Mouse (Mus musculus) small intestine, adult 2 months (tissue): Measurements from ENCODE around the gene Gm14743. TPM values are rescaled to one million over a fixed set of nuclear protein-coding genes. Genes with fewer than 3 reads are reported as not detected.
"Not testable (repeated sequence)": the region's sequence is repeated elsewhere in the genome, so short reads cannot be mapped to it uniquely, and the experiment has no call there.

Experiments used
- H3K27ac ChIP-seq: fragments of 200-500 bp; 2 replicates; pipeline ENCODE4 v1.5.1; 2012; ENCODE audit warnings: low read depth, low read length, control low read depth, inconsistent platforms; ENCODE audit not compliant: insufficient read depth
- H3K27me3 ChIP-seq: fragments of 200-500 bp; 2 replicates; pipeline ENCODE4 v1.6.1; 2012; ENCODE audit warnings: mild to moderate bottlenecking, moderate library complexity, low read length, inconsistent platforms; ENCODE audit not compliant: control insufficient read depth, insufficient read depth
- H3K36me3 ChIP-seq: fragments of 200-500 bp; 2 replicates; pipeline ENCODE4 v1.6.1; 2012; ENCODE audit warnings: mild to moderate bottlenecking, low read length, control low read depth, inconsistent platforms; ENCODE audit not compliant: control insufficient read depth, insufficient read depth
- H3K4me1 ChIP-seq: fragments of 200-500 bp; 2 replicates; pipeline ENCODE4 v1.6.1; 2012; ENCODE audit warnings: low read length, inconsistent platforms, mixed read lengths; ENCODE audit not compliant: control insufficient read depth, insufficient read depth, insufficient read length
- H3K4me3 ChIP-seq: fragments of 200-500 bp; 2 replicates; pipeline ENCODE4 v1.5.1; 2012; ENCODE audit warnings: low read depth, mild to moderate bottlenecking, control low read depth, inconsistent platforms, low read length, moderate library complexity
- CTCF ChIP-seq: fragments of 200-500 bp; IDR thresholded peaks from 2 replicates; pipeline ENCODE4 v1.5.1; 2012; ENCODE audit warnings: low read depth, mild to moderate bottlenecking, control low read depth, inconsistent platforms, low read length, moderate library complexity, mixed read lengths; ENCODE audit not compliant: insufficient replicate concordance, insufficient read length; ENCODE audit errors: extremely low read depth
- POLR2A ChIP-seq: fragments of 200-500 bp; IDR thresholded peaks from 2 replicates; pipeline ENCODE4 v1.6.1; 2012; ENCODE audit warnings: low read depth, mild to moderate bottlenecking, control low read depth, inconsistent platforms, low read length, moderate library complexity
- WGBS: fragments of 180-500 bp; shearing (Covaris S2); methylation state at CpG from one replicate; pipeline ENCODE4 v1.1.7; 2018; 5-methylcytosine and 5-hydroxymethylcytosine counted together
- polyA plus RNA-seq: library from polyadenylated mRNA; depleted of rRNA; stranded (reverse); fragments of >200 nt; gene quantifications from 2 replicates; pipeline ENCODE4 v1.2.3, GENCODE M21; 2012; rRNA removed

Gm14743 gene
- polyA plus RNA-seq = not detected in 2 replicates

GRCm38 (mm10) chrX:78245821-78246220, at the start of gene Gm14743:
TSS of gene Gm14743 (minus strand) at chrX:78245921.
- H3K27ac ChIP-seq, H3K36me3 ChIP-seq, H3K27me3 ChIP-seq, H3K4me3 ChIP-seq, H3K4me1 ChIP-seq: not testable (repeated sequence)
- WGBS = no CpG with 5 or more reads among the region's 3 CpGs

DNA sequence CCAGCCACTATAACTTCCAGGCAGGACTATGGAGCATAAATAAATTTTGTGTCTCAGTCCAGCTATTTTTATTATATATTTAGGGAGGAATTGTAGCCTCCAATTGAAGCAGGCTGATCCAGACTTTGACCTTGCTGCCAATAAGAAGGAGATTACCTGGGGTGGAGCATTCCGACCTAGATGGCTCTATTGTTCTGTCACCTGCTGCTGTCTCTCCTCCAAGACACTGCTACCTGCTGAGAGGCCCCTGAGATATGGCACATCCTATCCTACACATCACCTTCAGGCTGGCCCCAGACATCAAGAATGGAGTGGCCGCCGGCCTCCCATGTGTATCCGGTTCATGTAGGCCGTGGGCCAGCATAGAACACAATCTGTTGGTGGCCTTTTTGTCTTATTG, 42.9 kb downstream of the Gm14743 start:
- no peak overlapping the region for H3K27ac ChIP-seq
- no peaks in the 10 kb centered on the region for H3K4me1 ChIP-seq
- H3K27me3 ChIP-seq = no peaks in the 10 kb centered on the region
- 84% methylated on average over 5 of the region's 5 CpGs for WGBS
- no peak overlapping the region for H3K4me3 ChIP-seq
- no peaks in the 10 kb centered on the region for H3K36me3 ChIP-seq
- TF ChIP-seq CTCF = no peak
- no peak for TF ChIP-seq POLR2A

- not testable (repeated sequence) for H3K4me3 ChIP-seq, H3K27ac ChIP-seq, H3K36me3 ChIP-seq, H3K4me1 ChIP-seq, H3K27me3 ChIP-seq
- 37% methylated on average over 1 of the region's 1 CpGs for WGBS
These were observed 43.5 kb downstream of the Gm14743 start for GRCm38 (mm10) chrX:78202220-78202619.

Other genes starting within 250 kb of the Gm14743 start
- gene Obp1a, start 154.5 kb downstream of the Gm14743 start, polyA plus RNA-seq = not detected in 2 replicates
- gene Gm5938, start 120.5 kb downstream of the Gm14743 start, polyA plus RNA-seq = not detected in 2 replicates
- not detected in 2 replicates for gene Obp1b, start 59.1 kb downstream of the Gm14743 start, polyA plus RNA-seq
- not detected in 2 replicates for gene 4930480E11Rik, start 123.7 kb upstream of the Gm14743 start, polyA plus RNA-seq